Comparison of ENCODE assay signal across 15 mouse cellular contexts in the genomic region with DNA sequence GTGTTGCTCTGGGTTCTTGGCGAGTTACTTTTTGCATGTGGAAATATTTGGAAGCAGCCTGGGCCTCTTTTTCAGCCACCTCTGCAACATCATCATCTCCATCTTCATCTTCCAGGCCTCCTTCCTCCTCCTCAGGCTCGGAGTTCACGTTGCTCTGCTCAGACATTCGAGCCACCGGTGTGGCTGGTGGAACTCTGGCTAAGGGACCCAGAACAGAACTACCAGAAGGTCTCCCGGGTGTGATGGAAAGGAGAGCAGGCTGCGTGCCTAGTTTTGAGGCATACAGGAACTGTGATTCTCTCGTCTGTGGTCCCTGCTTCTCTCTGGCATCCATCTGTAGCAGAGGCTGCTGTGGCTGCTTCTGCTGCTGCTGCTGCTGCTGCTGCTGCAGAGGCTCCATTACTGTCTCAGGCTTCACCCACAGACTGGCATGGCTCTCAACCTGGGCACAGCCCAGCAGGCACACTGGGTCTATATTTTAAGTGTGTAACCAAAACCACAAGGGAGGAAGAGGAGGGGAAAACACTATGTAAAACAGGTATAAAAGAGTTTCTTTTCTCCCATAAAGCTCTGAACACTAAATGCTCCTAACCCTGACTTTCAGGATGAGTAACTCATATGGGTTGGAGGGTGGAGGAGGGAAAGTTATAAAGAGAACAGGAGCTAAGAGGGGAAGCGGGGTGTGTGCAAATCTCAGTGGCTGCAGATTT. TPM values are rescaled to one million over a fixed set of nuclear protein-coding genes. Genes with fewer than 3 reads are reported as not detected.
DNase-seq lines count a peak whose midpoint lies in the region; ATAC-seq and TF ChIP-seq lines count a peak whose summit lies in the region.
"Had no signal": no experiment of that assay in that cellular context is flagged by ENCODE, and none has a peak within 500 bp of the region (broad histone marks: within the 10 kb centered on the region; RNA-seq: fewer than 3 reads in every experiment).

No protein-coding gene starts in this region.

- no peak overlapping the region for H3K4me2 ChIP-seq in hindbrain, postnatal 0 days (ENCODE audit: low read depth, low read length)
- peak overlapping the region; percentile 78; the same call in 1 of the 2 replicates for H3K4me2 ChIP-seq in midbrain, embryonic 13.5 days (replicated peaks)
- no peak overlapping the region for H3K4me2 ChIP-seq in midbrain, postnatal 0 days (ENCODE audit: low read depth, low read length, poor library complexity, severe bottlenecking)
- H3K4me2 ChIP-seq in embryonic facial prominence, embryonic 13.5 days: peak overlapping the region; percentile 22; the same call in 1 of the 2 replicates
- H3K4me2 ChIP-seq: liver, embryonic 13.5 days had no signal

- H3K4me3 ChIP-seq in hindbrain, embryonic 10.5 days: peak overlapping the region; percentile 85
- no peak overlapping the region for H3K4me3 ChIP-seq in hindbrain, postnatal 0 days (ENCODE audit: low read length)
- H3K4me3 ChIP-seq in midbrain, embryonic 13.5 days (replicated peaks): no peak overlapping the region
- no peak overlapping the region for H3K4me3 ChIP-seq in midbrain, postnatal 0 days (ENCODE audit: low read depth, low read length)
- no peak overlapping the region for H3K4me3 ChIP-seq in embryonic facial prominence, embryonic 13.5 days
- H3K4me3 ChIP-seq: liver, embryonic 13.5 days had no signal

- DNase-seq in hindbrain, embryonic 10.5 days (ENCODE audit: low spot score): no peak
- DNase-seq in hindbrain, postnatal 0 days (ENCODE audit: low spot score): no peak
- no peak for DNase-seq in midbrain, postnatal 0 days (ENCODE audit: low spot score)
- DNase-seq in splenic B cell, adult 2 months (ENCODE audit: low read depth, low spot score): peak; percentile 41
- DNase-seq in layer of hippocampus, adult 9-11 months: no peak
- DNase-seq: adrenal gland, postnatal 36 days; cerebellum, adult 11-12 months; gastrocnemius, postnatal 14 days; heart, postnatal 10 days; kidney, adult 8-10 months; layer of hippocampus, postnatal 36 days; liver, embryonic 13.5 days; right cerebral cortex, adult 18-20 months had no signal

- peaks cover 76% of the 10 kb centered on the region for H3K4me1 ChIP-seq in hindbrain, embryonic 10.5 days (replicated peaks)
- peaks cover 19% of the 10 kb centered on the region for H3K4me1 ChIP-seq in hindbrain, postnatal 0 days (ENCODE audit: insufficient read depth, low read length)
- peaks cover 73% of the 10 kb centered on the region for H3K4me1 ChIP-seq in midbrain, embryonic 13.5 days (replicated peaks)
- peaks cover 11% of the 10 kb centered on the region; the same call in 1 of the 2 replicates for H3K4me1 ChIP-seq in midbrain, postnatal 0 days (ENCODE audit: insufficient read depth, low read length)
- H3K4me1 ChIP-seq in embryonic facial prominence, embryonic 13.5 days: peaks cover 59% of the 10 kb centered on the region

- no peaks in the 10 kb centered on the region for H3K27me3 ChIP-seq in hindbrain, embryonic 10.5 days (ENCODE audit: insufficient read depth, poor library complexity, severe bottlenecking)
- H3K27me3 ChIP-seq in hindbrain, postnatal 0 days (ENCODE audit: insufficient read depth, low read length): no peaks in the 10 kb centered on the region
- H3K27me3 ChIP-seq in midbrain, embryonic 13.5 days: 0 out of 2 replicates have a peak, but pooled peaks cover 7% of the 10 kb centered on the region
- H3K27me3 ChIP-seq in midbrain, postnatal 0 days (ENCODE audit: insufficient read depth, low read length): no peaks in the 10 kb centered on the region
- H3K27me3 ChIP-seq in embryonic facial prominence, embryonic 13.5 days: peaks cover 9% of the 10 kb centered on the region
- no peaks in the 10 kb centered on the region; the same call in 1 of the 2 replicates for H3K27me3 ChIP-seq in splenic B cell, adult 2 months (ENCODE audit: control insufficient read depth, insufficient read depth, low read length, poor library complexity, severe bottlenecking)
- H3K27me3 ChIP-seq: liver, embryonic 13.5 days had no signal

- peak overlapping the region; percentile 24; the same call in 1 of the 2 replicates for H3K27ac ChIP-seq in hindbrain, embryonic 10.5 days
- no peak overlapping the region for H3K27ac ChIP-seq in hindbrain, postnatal 0 days
- H3K27ac ChIP-seq in midbrain, embryonic 13.5 days: no peak overlapping the region
- H3K27ac ChIP-seq in midbrain, postnatal 0 days (ENCODE audit: low read depth, low read length): no peak overlapping the region
- no peak overlapping the region for H3K27ac ChIP-seq in embryonic facial prominence, embryonic 13.5 days
- H3K27ac ChIP-seq: liver, embryonic 13.5 days had no signal

- no peak for TF ChIP-seq CTCF in hindbrain, postnatal 0 days (IDR thresholded peaks at IDR 0.05; ENCODE audit: low read depth)
- no peak for TF ChIP-seq CTCF in midbrain, postnatal 0 days (IDR thresholded peaks at IDR 0.05)

- H3K36me3 ChIP-seq in hindbrain, embryonic 10.5 days: peaks cover 14% of the 10 kb centered on the region
- no peaks in the 10 kb centered on the region for H3K36me3 ChIP-seq in hindbrain, postnatal 0 days (ENCODE audit: insufficient read depth, low read length)
- H3K36me3 ChIP-seq in midbrain, embryonic 13.5 days: peaks cover 8% of the 10 kb centered on the region
- H3K36me3 ChIP-seq in midbrain, postnatal 0 days (ENCODE audit: insufficient read depth, low read length): 0 out of 2 replicates have a peak, but pooled peaks cover 4% of the 10 kb centered on the region
- H3K36me3 ChIP-seq in embryonic facial prominence, embryonic 13.5 days: no peaks in the 10 kb centered on the region
- H3K36me3 ChIP-seq in splenic B cell, adult 2 months (ENCODE audit: control insufficient read depth, insufficient read depth, low read length, poor library complexity, severe bottlenecking): 0 out of 2 replicates have a peak, but pooled peaks cover 2% of the 10 kb centered on the region

- no peak overlapping the region for H3K9ac ChIP-seq in hindbrain, postnatal 0 days (replicated peaks; ENCODE audit: low read length)
- no peak overlapping the region for H3K9ac ChIP-seq in midbrain, embryonic 13.5 days (replicated peaks)
- H3K9ac ChIP-seq in midbrain, postnatal 0 days (replicated peaks; ENCODE audit: low read length, poor library complexity, severe bottlenecking): no peak overlapping the region
- no peak overlapping the region for H3K9ac ChIP-seq in embryonic facial prominence, embryonic 13.5 days
- H3K9ac ChIP-seq: liver, embryonic 13.5 days had no signal

- 71% methylated on average over 9 of the region's 9 CpGs for WGBS in hindbrain, embryonic 10.5 days
- WGBS in hindbrain, postnatal 0 days: 78% methylated on average over 9 of the region's 9 CpGs
- 85% methylated on average over 9 of the region's 9 CpGs for WGBS in midbrain, embryonic 13.5 days
- 86% methylated on average over 9 of the region's 9 CpGs for WGBS in midbrain, postnatal 0 days
- 68% methylated on average over 9 of the region's 9 CpGs for whole genome bisulfite sequencing in embryonic facial prominence, embryonic 13.5 days

- H3K9me3 ChIP-seq in hindbrain, embryonic 10.5 days: no peaks in the 10 kb centered on the region
- no peaks in the 10 kb centered on the region for H3K9me3 ChIP-seq in hindbrain, postnatal 0 days (ENCODE audit: low read length)
- H3K9me3 ChIP-seq in midbrain, embryonic 13.5 days: no peaks in the 10 kb centered on the region
- H3K9me3 ChIP-seq in midbrain, postnatal 0 days (ENCODE audit: low read length): no peaks in the 10 kb centered on the region
- H3K9me3 ChIP-seq in embryonic facial prominence, embryonic 13.5 days: no peaks in the 10 kb centered on the region
- H3K9me3 ChIP-seq: liver, embryonic 13.5 days had no signal

- no peak for ATAC-seq in hindbrain, postnatal 0 days
- ATAC-seq in midbrain, embryonic 13.5 days: no peak
- ATAC-seq in midbrain, postnatal 0 days (ENCODE audit: low FRiP score): no peak
- no peak for ATAC-seq in embryonic facial prominence, embryonic 13.5 days (ENCODE audit: insufficient number of reproducible peaks, insufficient read depth, low FRiP score, low TSS enrichment, low read depth)

RNA-seq across cellular contexts. Expression of gene Arid3b, which starts 2.7 kb away (rescaled TPM):
- polyA plus RNA-seq in hindbrain, embryonic 10.5 days (2016; fragmentation: Nextera tagmentation; extraction: Ambion mirVana): 42.7 and 57.7 TPM in 2 replicates
- 7.7 TPM in 2 replicates for total RNA-seq in hindbrain, postnatal 0 days (2014; rRNA removed)
- 4.3 and 4.4 TPM in 2 replicates for polyA plus RNA-seq in hindbrain, postnatal 0 days (2015; fragmentation: Nextera tagmentation; extraction: Ambion mirVana)
- polyA plus RNA-seq in midbrain, embryonic 13.5 days (2015; fragmentation: Nextera tagmentation; extraction: Ambion mirVana): 15.1 and 18.0 TPM in 2 replicates
- 4.9 and 5.3 TPM in 2 replicates for total RNA-seq in midbrain, postnatal 0 days (2014; rRNA removed)
- polyA plus RNA-seq in midbrain, postnatal 0 days (2015; fragmentation: Nextera tagmentation; extraction: Ambion mirVana): 3.7 and 4.6 TPM in 2 replicates
- polyA plus RNA-seq in embryonic facial prominence, embryonic 13.5 days (2015; fragmentation: Nextera tagmentation; extraction: Ambion mirVana): 6.7 and 6.8 TPM in 2 replicates

Comparison
In these comparisons a context has a peak if more than half of its experiments do, and no peak if none do; other contexts are left out.
1. H3K4me2 ChIP-seq: peak in midbrain, embryonic 13.5 days (single experiment) and embryonic facial prominence, embryonic 13.5 days (single experiment); none in hindbrain, postnatal 0 days (single experiment) and midbrain, postnatal 0 days (single experiment).